Mouse (Mus musculus) ES-E14 (cell line): ENCODE results near the gene Spag5. TPM values are rescaled to one million over a fixed set of nuclear protein-coding genes. Genes with fewer than 3 reads are reported as not detected.

Experiments
- DNase-seq: peaks from one replicate; pipeline ENCODE4 v3.0.0-alpha.2; 2013; ENCODE audit warnings: low read depth, low spot score
- H3K27ac ChIP-seq: 2 replicates; pipeline ENCODE4 v1.5.1; 2012; ENCODE audit warnings: low read depth, mild to moderate bottlenecking, low read length, moderate library complexity, mixed read lengths; ENCODE audit not compliant: poor library complexity, insufficient read depth, severe bottlenecking
- H3K36me3 ChIP-seq: 2 replicates; pipeline ENCODE4 v1.6.1; 2012; ENCODE audit warnings: mild to moderate bottlenecking, low read length, moderate library complexity, mixed read lengths; ENCODE audit not compliant: control insufficient read depth, poor library complexity, insufficient read depth, severe bottlenecking
- H3K4me1 ChIP-seq, 2 experiments: fragments of 150-350 bp in 1 of 2; sonication (generic) in 1 of 2; 2 replicates each; pipeline ENCODE4 v1.6.1; 2012; ENCODE audit warnings: low read length in 2 of 2, mild to moderate bottlenecking in 1 of 2, mixed read lengths in 1 of 2; ENCODE audit not compliant: control insufficient read depth in 2 of 2, insufficient read depth in 2 of 2, poor library complexity in 1 of 2
- H3K4me3 ChIP-seq, 2 experiments: fragments of 150-350 bp in 1 of 2; sonication (generic) in 1 of 2; 2 replicates each; pipeline ENCODE4 v1.5.1; 2012; ENCODE audit warnings: low read length in 2 of 2, low read depth in 1 of 2, mild to moderate bottlenecking in 1 of 2, mixed read lengths in 1 of 2; ENCODE audit not compliant: insufficient read depth in 1 of 2, poor library complexity in 1 of 2, severe bottlenecking in 1 of 2
- H3K9ac ChIP-seq: 2 replicates; pipeline ENCODE4 v1.6.1; 2012; ENCODE audit warnings: low read depth, mild to moderate bottlenecking, low read length, mixed read lengths; ENCODE audit not compliant: poor library complexity, insufficient read depth, severe bottlenecking
- H3K9me3 ChIP-seq: fragments of 150-350 bp; sonication (generic); 2 replicates; pipeline ENCODE4 v1.6.1; 2012; ENCODE audit warnings: low read depth, mild to moderate bottlenecking, low read length; ENCODE audit not compliant: control insufficient read depth, insufficient read depth
- CHD2 ChIP-seq: IDR thresholded peaks from 2 replicates; pipeline ENCODE4 v1.6.1; 2014; ENCODE audit warnings: mild to moderate bottlenecking, low read depth, low read length, inconsistent platforms
- HCFC1 ChIP-seq: IDR thresholded peaks from 2 replicates; pipeline ENCODE4 v1.6.1; 2012; ENCODE audit warnings: low read length, inconsistent platforms, borderline replicate concordance; ENCODE audit not compliant: insufficient read depth
- MAFK ChIP-seq: IDR thresholded peaks from 2 replicates; pipeline ENCODE4 v1.6.1; 2014; ENCODE audit warnings: mild to moderate bottlenecking, low read depth, low read length, inconsistent platforms; ENCODE audit not compliant: insufficient read depth
- ZC3H11A ChIP-seq: IDR thresholded peaks from 2 replicates; pipeline ENCODE4 v1.6.1; 2012; ENCODE audit warnings: low read depth, mild to moderate bottlenecking, inconsistent platforms, low read length, borderline replicate concordance
- ZNF384 ChIP-seq: IDR thresholded peaks from 2 replicates; pipeline ENCODE4 v1.6.1; 2012; ENCODE audit warnings: low read depth, low read length, inconsistent platforms
- in situ Hi-C, 2 experiments: fragments of 600-800 bp; cut with MboI; formaldehyde crosslinking; loops; one replicate each; pipeline ENCODE4 v1.15.1; 2025; ENCODE audit warnings: low sequenced_read_pairs in 2 of 2, inconsistent platforms in 1 of 2; ENCODE audit not compliant: unreplicated experiment in 2 of 2
- total RNA-seq: library from RNA; depleted of rRNA; stranded (reverse); fragments of 300-350 nt; gene quantifications from 2 replicates; pipeline ENCODE4 v1.2.3, GENCODE M21; 2012

Spag5 gene
- total RNA-seq, 1 experiment, result 58.2 TPM

- in situ Hi-C loops, result no loop called here
- peaks cover 5% of the 10 kb centered on the region; the same call in 1 of the 2 replicates for H3K36me3 ChIP-seq
- peak; percentile 71 for DNase-seq
- no peak overlapping the region for H3K27ac ChIP-seq
- no peaks in the 10 kb centered on the region for H3K9me3 ChIP-seq
- no peak overlapping the region for H3K9ac ChIP-seq
- H3K4me1 ChIP-seq, result peaks cover 2 to 23% of the 10 kb centered on the region in 2 experiments
- TF ChIP-seq ZC3H11A (0 out of 2 replicates have a peak, but pooled peaks have one; percentile 13), MAFK (no peak), ZNF384 (no peak)
- peak overlapping the region; percentile 18 to 45 for H3K4me3 ChIP-seq
These were observed 45.9 kb downstream of the Spag5 start for GRCm38 (mm10) chr11:78347070-78347754.

GRCm38 (mm10) chr11:78347908-78348307 lies 46.6 kb downstream of the Spag5 start:
- Histone ChIP-seq H3K9ac (no peak overlapping the region), H3K4me3 (peak overlapping the region; percentile 18 to 45; a peak in 3 of 4 replicates), H3K36me3 (peaks cover 3% of the 10 kb centered on the region; the same call in 1 of the 2 replicates), H3K27ac (no peak overlapping the region), H3K4me1 (peaks cover 2 to 25% of the 10 kb centered on the region in 2 experiments), H3K9me3 (no peaks in the 10 kb centered on the region)
- in situ Hi-C loops, result no loop called here
- no peak for DNase-seq
- TF ChIP-seq CHD2 (no peak), HCFC1 (no peak), ZC3H11A (no peak), MAFK (no peak), ZNF384 (no peak)

DNA sequence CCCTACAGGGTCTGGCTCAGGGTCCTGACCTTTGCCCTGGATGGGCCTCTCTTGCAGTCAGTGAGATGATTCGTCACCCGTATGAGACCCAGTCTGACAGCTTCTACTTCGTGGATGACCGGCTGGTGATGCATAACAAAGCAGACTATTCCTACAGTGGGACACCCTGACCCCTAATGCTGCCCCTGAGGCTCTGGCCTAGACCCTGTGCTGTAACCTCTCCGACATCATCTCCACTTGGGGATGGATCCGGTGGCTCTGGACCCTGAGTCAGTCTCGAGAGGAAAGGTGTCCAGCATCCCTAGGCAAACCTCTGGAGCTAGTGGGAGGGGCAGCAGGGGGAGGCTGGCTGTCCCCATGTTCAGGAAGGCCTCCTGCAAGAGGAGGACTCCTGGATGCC lies 47.1 kb downstream of the Spag5 start:
- Histone ChIP-seq H3K36me3 (peaks cover 3% of the 10 kb centered on the region; the same call in 1 of the 2 replicates), H3K27ac (no peak overlapping the region), H3K4me3 (no peak overlapping the region), H3K4me1 (peaks cover 2 to 26% of the 10 kb centered on the region in 2 experiments), H3K9ac (no peak overlapping the region), H3K9me3 (no peaks in the 10 kb centered on the region)
- no peak for DNase-seq
- TF ChIP-seq MAFK (no peak), HCFC1 (no peak), ZC3H11A (no peak), CHD2 (no peak), ZNF384 (no peak)
- in situ Hi-C loops, result no loop called here

- no peaks in the 10 kb centered on the region for H3K9me3 ChIP-seq
- TF ChIP-seq CHD2 (no peak), ZNF384 (no peak), MAFK (no peak), HCFC1 (no peak), ZC3H11A (no peak)
- no peak for DNase-seq
- peaks cover 3% of the 10 kb centered on the region; the same call in 1 of the 2 replicates for H3K36me3 ChIP-seq
- no peak overlapping the region for H3K27ac ChIP-seq
- in situ Hi-C loops, result no loop called here
- H3K9ac ChIP-seq, result no peak overlapping the region
- peaks cover 0 to 22% of the 10 kb centered on the region in 2 experiments; a peak in 3 of 4 replicates for H3K4me1 ChIP-seq
- no peak overlapping the region for H3K4me3 ChIP-seq
These were observed 48.4 kb downstream of the Spag5 start for GRCm38 (mm10) chr11:78349441-78350358.
